Mouse (Mus musculus): ENCODE results near the gene Wdr77. TPM values are rescaled to one million over a fixed set of nuclear protein-coding genes. Genes with fewer than 3 reads are reported as not detected.
"Not testable (repeated sequence)": the region's sequence is repeated elsewhere in the genome, so short reads cannot be mapped to it uniquely, and the experiment has no call there.

Gene Wdr77
- polyA plus RNA-seq, 1 experiment from 2014 or later = 117 TPM

- no peaks in the 10 kb centered on the region for H3K9me3 ChIP-seq (replicated peaks; ENCODE audit: control insufficient read depth, low read length)
- no peaks in the 10 kb centered on the region for H3K27me3 ChIP-seq (ENCODE audit: control insufficient read depth, insufficient read depth, low read length)
- H3K36me3 ChIP-seq (replicated peaks; ENCODE audit: control insufficient read depth, insufficient read depth, low read depth, low read length) = no peaks in the 10 kb centered on the region
- ATAC-seq (replicated peaks; ENCODE audit: insufficient number of reproducible peaks, low FRiP score, low TSS enrichment, low read depth) = no peak
- H3K4me3 ChIP-seq (ENCODE audit: low read depth, low read length) = no peak overlapping the region
- WGBS = 79% methylated on average over 3 of the region's 3 CpGs
- no peak overlapping the region for H3K4me2 ChIP-seq (ENCODE audit: low read depth, low read length)
- H3K9ac ChIP-seq (replicated peaks; ENCODE audit: low read length) = no peak overlapping the region
- DNase-seq (ENCODE audit: low spot score) = no peak
- H3K4me1 ChIP-seq (ENCODE audit: control insufficient read depth, insufficient read depth, low read length) = no peaks in the 10 kb centered on the region
- H3K27ac ChIP-seq (replicated peaks; ENCODE audit: low read depth, low read length) = no peak overlapping the region
Observed at GRCm38 (mm10) chr3:105918355-105918745, 40.8 kb upstream of the Wdr77 start.

DNA sequence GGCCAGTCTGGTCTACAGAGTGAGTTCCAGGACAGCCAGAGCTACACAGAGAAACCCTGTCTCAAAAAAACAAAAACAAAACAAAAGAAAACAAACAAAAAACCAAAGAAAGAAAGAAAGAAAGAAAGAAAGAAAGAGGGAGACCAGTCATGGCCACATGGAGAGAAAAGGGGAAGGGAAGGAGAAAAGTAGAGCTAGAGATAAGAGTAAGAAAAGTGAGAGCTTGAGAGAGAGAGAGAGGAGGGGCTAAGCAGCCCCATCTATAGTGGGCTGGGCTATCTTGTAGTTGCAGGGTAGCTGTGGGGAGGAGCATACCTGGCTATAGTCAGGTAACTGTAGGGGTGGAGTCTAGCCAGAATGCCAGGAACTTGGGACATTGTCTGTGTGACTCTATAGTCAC lies 38.4 kb upstream of the Wdr77 start:
- not testable (repeated sequence) for ATAC-seq (replicated peaks; ENCODE audit: insufficient number of reproducible peaks, low FRiP score, low TSS enrichment, low read depth); H3K9me3 ChIP-seq (replicated peaks; ENCODE audit: control insufficient read depth, low read length); H3K27me3 ChIP-seq (ENCODE audit: control insufficient read depth, insufficient read depth, low read length); H3K9ac ChIP-seq (replicated peaks; ENCODE audit: low read length); H3K27ac ChIP-seq (replicated peaks; ENCODE audit: low read depth, low read length); H3K4me3 ChIP-seq (ENCODE audit: low read depth, low read length); H3K4me2 ChIP-seq (ENCODE audit: low read depth, low read length); H3K4me1 ChIP-seq (ENCODE audit: control insufficient read depth, insufficient read depth, low read length); H3K36me3 ChIP-seq (replicated peaks; ENCODE audit: control insufficient read depth, insufficient read depth, low read depth, low read length); DNase-seq (ENCODE audit: low spot score)

- H3K4me3 ChIP-seq (ENCODE audit: low read depth, low read length) = no peak overlapping the region
- DNase-seq (ENCODE audit: low spot score) (no peak), ATAC-seq (replicated peaks; ENCODE audit: insufficient number of reproducible peaks, low FRiP score, low TSS enrichment, low read depth) (no peak)
- H3K4me1 ChIP-seq (ENCODE audit: control insufficient read depth, insufficient read depth, low read length) = no peaks in the 10 kb centered on the region
- H3K9me3 ChIP-seq (replicated peaks; ENCODE audit: control insufficient read depth, low read length) = no peaks in the 10 kb centered on the region
- no peaks in the 10 kb centered on the region for H3K36me3 ChIP-seq (replicated peaks; ENCODE audit: control insufficient read depth, insufficient read depth, low read depth, low read length)
- WGBS = 73% methylated on average over 2 of the region's 2 CpGs
- H3K27me3 ChIP-seq (ENCODE audit: control insufficient read depth, insufficient read depth, low read length) = no peaks in the 10 kb centered on the region
- no peak overlapping the region for H3K4me2 ChIP-seq (ENCODE audit: low read depth, low read length)
- no peak overlapping the region for H3K27ac ChIP-seq (replicated peaks; ENCODE audit: low read depth, low read length)
- H3K9ac ChIP-seq (replicated peaks; ENCODE audit: low read length) = no peak overlapping the region
Observed at GRCm38 (mm10) chr3:105921959-105922358, 37.2 kb upstream of the Wdr77 start.

GRCm38 (mm10) chr3:105924616-105925015 lies 34.6 kb upstream of the Wdr77 start:
- H3K4me1 ChIP-seq (ENCODE audit: control insufficient read depth, insufficient read depth, low read length) = no peaks in the 10 kb centered on the region
- H3K9ac ChIP-seq (replicated peaks; ENCODE audit: low read length) = no peak overlapping the region
- DNase-seq (ENCODE audit: low spot score) (no peak), ATAC-seq (replicated peaks; ENCODE audit: insufficient number of reproducible peaks, low FRiP score, low TSS enrichment, low read depth) (no peak)
- H3K4me2 ChIP-seq (ENCODE audit: low read depth, low read length) = no peak overlapping the region
- no peak overlapping the region for H3K27ac ChIP-seq (replicated peaks; ENCODE audit: low read depth, low read length)
- no peaks in the 10 kb centered on the region for H3K27me3 ChIP-seq (ENCODE audit: control insufficient read depth, insufficient read depth, low read length)
- H3K36me3 ChIP-seq (replicated peaks; ENCODE audit: control insufficient read depth, insufficient read depth, low read depth, low read length) = no peaks in the 10 kb centered on the region
- no peaks in the 10 kb centered on the region for H3K9me3 ChIP-seq (replicated peaks; ENCODE audit: control insufficient read depth, low read length)
- no peak overlapping the region for H3K4me3 ChIP-seq (ENCODE audit: low read depth, low read length)
- WGBS = 82% methylated on average over 9 of the region's 9 CpGs

- Histone ChIP-seq H3K9ac (replicated peaks; ENCODE audit: low read length) (no peak overlapping the region), H3K27ac (replicated peaks; ENCODE audit: low read depth, low read length) (no peak overlapping the region), H3K36me3 (replicated peaks; ENCODE audit: control insufficient read depth, insufficient read depth, low read depth, low read length) (no peaks in the 10 kb centered on the region), H3K4me3 (ENCODE audit: low read depth, low read length) (no peak overlapping the region), H3K4me1 (ENCODE audit: control insufficient read depth, insufficient read depth, low read length) (no peaks in the 10 kb centered on the region), H3K27me3 (ENCODE audit: control insufficient read depth, insufficient read depth, low read length) (no peaks in the 10 kb centered on the region), H3K4me2 (ENCODE audit: low read depth, low read length) (no peak overlapping the region), H3K9me3 (replicated peaks; ENCODE audit: control insufficient read depth, low read length) (no peaks in the 10 kb centered on the region)
- 82% methylated on average over 7 of the region's 7 CpGs for WGBS
- ATAC-seq (replicated peaks; ENCODE audit: insufficient number of reproducible peaks, low FRiP score, low TSS enrichment, low read depth) (no peak), DNase-seq (ENCODE audit: low spot score) (no peak)
Observed at GRCm38 (mm10) chr3:105927561-105928194, 31.5 kb upstream of the Wdr77 start.

GRCm38 (mm10) chr3:105928195-105928569 lies 31.0 kb upstream of the Wdr77 start:
- DNase-seq (ENCODE audit: low spot score) (no peak), ATAC-seq (replicated peaks; ENCODE audit: insufficient number of reproducible peaks, low FRiP score, low TSS enrichment, low read depth) (no peak)
- Histone ChIP-seq H3K9ac (replicated peaks; ENCODE audit: low read length) (no peak overlapping the region), H3K4me2 (ENCODE audit: low read depth, low read length) (no peak overlapping the region), H3K27me3 (ENCODE audit: control insufficient read depth, insufficient read depth, low read length) (no peaks in the 10 kb centered on the region), H3K4me1 (ENCODE audit: control insufficient read depth, insufficient read depth, low read length) (no peaks in the 10 kb centered on the region), H3K4me3 (ENCODE audit: low read depth, low read length) (no peak overlapping the region), H3K9me3 (replicated peaks; ENCODE audit: control insufficient read depth, low read length) (no peaks in the 10 kb centered on the region), H3K36me3 (replicated peaks; ENCODE audit: control insufficient read depth, insufficient read depth, low read depth, low read length) (no peaks in the 10 kb centered on the region), H3K27ac (replicated peaks; ENCODE audit: low read depth, low read length) (no peak overlapping the region)
- 91% methylated on average over 3 of the region's 3 CpGs for WGBS

- Histone ChIP-seq H3K9me3 (replicated peaks; ENCODE audit: control insufficient read depth, low read length) (no peaks in the 10 kb centered on the region), H3K27ac (replicated peaks; ENCODE audit: low read depth, low read length) (no peak overlapping the region), H3K36me3 (replicated peaks; ENCODE audit: control insufficient read depth, insufficient read depth, low read depth, low read length) (no peaks in the 10 kb centered on the region), H3K4me1 (ENCODE audit: control insufficient read depth, insufficient read depth, low read length) (no peaks in the 10 kb centered on the region), H3K4me2 (ENCODE audit: low read depth, low read length) (no peak overlapping the region), H3K9ac (replicated peaks; ENCODE audit: low read length) (no peak overlapping the region), H3K27me3 (ENCODE audit: control insufficient read depth, insufficient read depth, low read length) (no peaks in the 10 kb centered on the region), H3K4me3 (ENCODE audit: low read depth, low read length) (no peak overlapping the region)
- DNase-seq (ENCODE audit: low spot score) (no peak), ATAC-seq (replicated peaks; ENCODE audit: insufficient number of reproducible peaks, low FRiP score, low TSS enrichment, low read depth) (no peak)
- WGBS = 82% methylated on average over 6 of the region's 6 CpGs
Observed at GRCm38 (mm10) chr3:105928781-105929180, 30.4 kb upstream of the Wdr77 start.

DNA sequence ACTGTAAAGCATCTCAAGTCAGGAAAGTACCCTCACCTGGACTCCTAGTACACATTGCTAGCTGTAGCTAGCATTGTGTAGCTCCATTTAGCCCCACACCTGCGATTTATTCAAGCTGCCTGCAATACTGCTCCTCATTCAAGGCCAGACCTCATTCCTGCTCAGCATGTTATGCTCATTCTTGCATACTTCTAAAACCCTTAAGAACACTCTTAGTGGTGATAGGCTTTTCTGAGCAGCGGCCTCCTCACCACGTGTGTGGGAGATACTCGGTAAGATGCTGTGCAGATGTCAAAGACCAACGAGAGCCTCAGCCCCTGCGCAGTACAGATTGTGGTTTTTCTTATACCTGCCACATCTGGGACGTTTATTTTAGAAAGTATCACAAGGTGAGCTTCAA lies 29.3 kb upstream of the Wdr77 start:
- H3K4me2 ChIP-seq (ENCODE audit: low read depth, low read length) = no peak overlapping the region
- WGBS = 85% methylated on average over 7 of the region's 7 CpGs
- ATAC-seq (replicated peaks; ENCODE audit: insufficient number of reproducible peaks, low FRiP score, low TSS enrichment, low read depth) = no peak
- no peaks in the 10 kb centered on the region for H3K36me3 ChIP-seq (replicated peaks; ENCODE audit: control insufficient read depth, insufficient read depth, low read depth, low read length)
- DNase-seq (ENCODE audit: low spot score) = no peak
- H3K4me1 ChIP-seq (ENCODE audit: control insufficient read depth, insufficient read depth, low read length) = no peaks in the 10 kb centered on the region
- no peak overlapping the region for H3K4me3 ChIP-seq (ENCODE audit: low read depth, low read length)
- no peak overlapping the region; the same call in 1 of the 2 replicates for H3K27ac ChIP-seq (replicated peaks; ENCODE audit: low read depth, low read length)
- H3K9ac ChIP-seq (replicated peaks; ENCODE audit: low read length) = no peak overlapping the region
- no peaks in the 10 kb centered on the region for H3K9me3 ChIP-seq (replicated peaks; ENCODE audit: control insufficient read depth, low read length)
- H3K27me3 ChIP-seq (ENCODE audit: control insufficient read depth, insufficient read depth, low read length) = no peaks in the 10 kb centered on the region

All from embryonic facial prominence, embryonic 11.5 days (tissue).